Mouse (Mus musculus): ENCODE measurements around the gene Bcl2l11. TPM values are rescaled to one million over a fixed set of nuclear protein-coding genes. Genes with fewer than 3 reads are reported as not detected.
"Not testable (repeated sequence)": the region's sequence is repeated elsewhere in the genome, so short reads cannot be mapped to it uniquely, and the experiment has no call there.

The Bcl2l11 gene
- polyA plus RNA-seq, 1 experiment from 2014 or later = 4.9 TPM

- Histone ChIP-seq H3K4me3 (replicated peaks) (no peak overlapping the region), H3K27ac (replicated peaks) (no peak overlapping the region), H3K36me3 (replicated peaks) (no peaks in the 10 kb centered on the region), H3K4me2 (no peak overlapping the region), H3K4me1 (replicated peaks) (no peaks in the 10 kb centered on the region; the same call in none of the 2 replicates), H3K27me3 (no peaks in the 10 kb centered on the region), H3K9ac (no peak overlapping the region), H3K9me3 (replicated peaks) (no peaks in the 10 kb centered on the region)
- ATAC-seq (ENCODE audit: insufficient read depth) = no peak
- 71% methylated on average over 11 of the region's 11 CpGs for WGBS (ENCODE audit: insufficient replicate concordance)
Observed at GRCm38 (mm10) chr2:128091431-128092369, 34.1 kb upstream of the Bcl2l11 start.

- no peaks in the 10 kb centered on the region for H3K36me3 ChIP-seq (replicated peaks)
- 70% methylated on average over 2 of the region's 2 CpGs for WGBS (ENCODE audit: insufficient replicate concordance)
- no peak overlapping the region for H3K4me2 ChIP-seq
Observed at GRCm38 (mm10) chr2:128092451-128092850, 33.4 kb upstream of the Bcl2l11 start.

GRCm38 (mm10) chr2:128094196-128094595 lies 31.6 kb upstream of the Bcl2l11 start:
- Histone ChIP-seq H3K9me3 (replicated peaks) (no peaks in the 10 kb centered on the region), H3K9ac (no peak overlapping the region), H3K36me3 (replicated peaks) (no peaks in the 10 kb centered on the region), H3K4me1 (replicated peaks) (no peaks in the 10 kb centered on the region; the same call in 1 of the 2 replicates), H3K4me3 (replicated peaks) (no peak overlapping the region), H3K27me3 (no peaks in the 10 kb centered on the region), H3K4me2 (no peak overlapping the region), H3K27ac (replicated peaks) (no peak overlapping the region)
- no peak for ATAC-seq (ENCODE audit: insufficient read depth)
- 46% methylated on average over 5 of the region's 5 CpGs for WGBS (ENCODE audit: insufficient replicate concordance)

More at GRCm38 (mm10) chr2:128092451-128092850, 33.4 kb upstream of the Bcl2l11 start:
- no peak for ATAC-seq (ENCODE audit: insufficient read depth)
- Histone ChIP-seq H3K27me3 (no peaks in the 10 kb centered on the region), H3K27ac (replicated peaks) (no peak overlapping the region), H3K9me3 (replicated peaks) (no peaks in the 10 kb centered on the region), H3K9ac (no peak overlapping the region), H3K4me1 (replicated peaks) (no peaks in the 10 kb centered on the region; the same call in 1 of the 2 replicates), H3K4me3 (replicated peaks) (no peak overlapping the region)

GRCm38 (mm10) chr2:128094602-128095001 lies 31.2 kb upstream of the Bcl2l11 start:
- Histone ChIP-seq H3K27ac (replicated peaks) (no peak overlapping the region), H3K36me3 (replicated peaks) (no peaks in the 10 kb centered on the region), H3K4me1 (replicated peaks) (no peaks in the 10 kb centered on the region; the same call in 1 of the 2 replicates), H3K4me3 (replicated peaks) (no peak overlapping the region), H3K4me2 (no peak overlapping the region), H3K9me3 (replicated peaks) (no peaks in the 10 kb centered on the region), H3K9ac (no peak overlapping the region), H3K27me3 (no peaks in the 10 kb centered on the region)
- no peak for ATAC-seq (ENCODE audit: insufficient read depth)
- 48% methylated on average over 2 of the region's 2 CpGs for WGBS (ENCODE audit: insufficient replicate concordance)

GRCm38 (mm10) chr2:128095270-128095669 lies 30.6 kb upstream of the Bcl2l11 start:
- 50% methylated on average over 1 of the region's 1 CpGs for WGBS (ENCODE audit: insufficient replicate concordance)
- no peak overlapping the region for H3K9ac ChIP-seq
- no peak for ATAC-seq (ENCODE audit: insufficient read depth)

GRCm38 (mm10) chr2:128096070-128096469 lies 29.8 kb upstream of the Bcl2l11 start:
- 56% methylated on average over 1 of the region's 1 CpGs for WGBS (ENCODE audit: insufficient replicate concordance)
- no peaks in the 10 kb centered on the region for H3K36me3 ChIP-seq (replicated peaks)
- no peaks in the 10 kb centered on the region for H3K9me3 ChIP-seq (replicated peaks)
- no peak for ATAC-seq (ENCODE audit: insufficient read depth)
- no peaks in the 10 kb centered on the region for H3K27me3 ChIP-seq
- H3K4me3 ChIP-seq (replicated peaks) = no peak overlapping the region
- H3K9ac ChIP-seq = no peak overlapping the region
- no peak overlapping the region for H3K27ac ChIP-seq (replicated peaks)
- H3K4me1 ChIP-seq (replicated peaks) = no peaks in the 10 kb centered on the region; the same call in 1 of the 2 replicates
- H3K4me2 ChIP-seq = no peak overlapping the region

More at GRCm38 (mm10) chr2:128095270-128095669, 30.6 kb upstream of the Bcl2l11 start:
- H3K4me2 ChIP-seq = no peak overlapping the region
- no peak overlapping the region for H3K4me3 ChIP-seq (replicated peaks)
- no peaks in the 10 kb centered on the region for H3K9me3 ChIP-seq (replicated peaks)
- no peaks in the 10 kb centered on the region for H3K36me3 ChIP-seq (replicated peaks)
- H3K27ac ChIP-seq (replicated peaks) = no peak overlapping the region
- H3K27me3 ChIP-seq = no peaks in the 10 kb centered on the region
- no peaks in the 10 kb centered on the region; the same call in 1 of the 2 replicates for H3K4me1 ChIP-seq (replicated peaks)

- not testable (repeated sequence) for H3K9me3 ChIP-seq (replicated peaks); H3K4me1 ChIP-seq (replicated peaks); H3K27me3 ChIP-seq; H3K36me3 ChIP-seq (replicated peaks); H3K4me2 ChIP-seq; H3K4me3 ChIP-seq (replicated peaks); H3K27ac ChIP-seq (replicated peaks); H3K9ac ChIP-seq; ATAC-seq (ENCODE audit: insufficient read depth)
- WGBS (ENCODE audit: insufficient replicate concordance) = 59% methylated on average over 5 of the region's 5 CpGs
Observed at GRCm38 (mm10) chr2:128098118-128098517, 27.7 kb upstream of the Bcl2l11 start.

- Histone ChIP-seq H3K9me3 (replicated peaks) (no peaks in the 10 kb centered on the region), H3K4me2 (no peak overlapping the region), H3K9ac (no peak overlapping the region), H3K27ac (replicated peaks) (no peak overlapping the region), H3K4me1 (replicated peaks) (no peaks in the 10 kb centered on the region), H3K27me3 (no peaks in the 10 kb centered on the region), H3K4me3 (replicated peaks) (no peak overlapping the region), H3K36me3 (replicated peaks) (no peaks in the 10 kb centered on the region)
- ATAC-seq (ENCODE audit: insufficient read depth) = no peak
- 80% methylated on average over 9 of the region's 9 CpGs for WGBS (ENCODE audit: insufficient replicate concordance)
Observed at GRCm38 (mm10) chr2:128102086-128102485, 23.8 kb upstream of the Bcl2l11 start.

- ATAC-seq (ENCODE audit: insufficient read depth) = no peak
- Histone ChIP-seq H3K4me3 (replicated peaks) (no peak overlapping the region), H3K4me2 (no peak overlapping the region), H3K27ac (replicated peaks) (no peak overlapping the region), H3K9me3 (replicated peaks) (no peaks in the 10 kb centered on the region), H3K27me3 (no peaks in the 10 kb centered on the region), H3K4me1 (replicated peaks) (no peaks in the 10 kb centered on the region), H3K36me3 (replicated peaks) (no peaks in the 10 kb centered on the region), H3K9ac (no peak overlapping the region)
- 58% methylated on average over 5 of the region's 5 CpGs for WGBS (ENCODE audit: insufficient replicate concordance)
Observed at GRCm38 (mm10) chr2:128104815-128105214, 21.0 kb upstream of the Bcl2l11 start.

- no peak for ATAC-seq (ENCODE audit: insufficient read depth)
- Histone ChIP-seq H3K4me1 (replicated peaks) (no peaks in the 10 kb centered on the region), H3K27me3 (no peaks in the 10 kb centered on the region), H3K27ac (replicated peaks) (no peak overlapping the region), H3K36me3 (replicated peaks) (no peaks in the 10 kb centered on the region), H3K9me3 (replicated peaks) (no peaks in the 10 kb centered on the region), H3K4me2 (no peak overlapping the region), H3K9ac (no peak overlapping the region), H3K4me3 (replicated peaks) (no peak overlapping the region)
- 62% methylated on average over 11 of the region's 11 CpGs for WGBS (ENCODE audit: insufficient replicate concordance)
Observed at GRCm38 (mm10) chr2:128105651-128106050, 20.2 kb upstream of the Bcl2l11 start.

- Histone ChIP-seq H3K4me1 (replicated peaks) (no peaks in the 10 kb centered on the region), H3K9me3 (replicated peaks) (no peaks in the 10 kb centered on the region), H3K27ac (replicated peaks) (no peak overlapping the region), H3K4me3 (replicated peaks) (no peak overlapping the region), H3K36me3 (replicated peaks) (no peaks in the 10 kb centered on the region), H3K9ac (no peak overlapping the region), H3K27me3 (no peaks in the 10 kb centered on the region), H3K4me2 (no peak overlapping the region)
- ATAC-seq (ENCODE audit: insufficient read depth) = no peak
- 53% methylated on average over 9 of the region's 9 CpGs for WGBS (ENCODE audit: insufficient replicate concordance)
Observed at GRCm38 (mm10) chr2:128111537-128111936, 14.3 kb upstream of the Bcl2l11 start.
